Mouse (Mus musculus): ENCODE results near the gene Tk2. TPM values are rescaled to one million over a fixed set of nuclear protein-coding genes. Genes with fewer than 3 reads are reported as not detected.

The Tk2 gene
- total and polyA plus RNA-seq, 3 experiments, result 47.0 to 47.8 (median 47.1) TPM

DNA sequence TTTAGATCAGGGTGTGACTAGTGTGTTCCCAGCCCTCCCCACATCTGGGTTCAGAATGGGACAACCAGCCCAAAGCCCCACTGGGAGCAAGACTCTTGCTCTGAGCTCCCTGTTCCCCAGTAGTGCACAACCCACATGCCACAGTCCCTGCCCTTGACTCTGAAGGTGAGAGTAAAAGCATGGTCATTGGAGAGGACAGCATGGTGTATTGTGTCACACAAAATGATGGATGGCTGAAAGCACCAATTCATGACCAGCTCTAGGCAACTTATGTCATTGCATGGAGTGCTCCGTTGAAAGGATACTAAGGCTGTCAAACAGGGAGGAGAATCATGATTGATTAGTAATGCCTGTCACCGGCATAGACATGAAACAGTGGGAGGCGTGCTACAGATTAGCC is 43.1 kb downstream of the Tk2 start:
- TF ChIP-seq CTCF (IDR thresholded peaks at IDR 0.05; ENCODE audit: low read depth, low read length), result no peak
- no peak for TF ChIP-seq POLR2AphosphoS5 (IDR thresholded peaks at IDR 0.05; ENCODE audit: insufficient replicate concordance, low read depth, low read length)
- no peak for TF ChIP-seq GATA1 (IDR thresholded peaks at IDR 0.05; ENCODE audit: borderline replicate concordance, low read length)
- TF ChIP-seq TAL1 (conservative IDR thresholded peaks at IDR 0.05; ENCODE audit: low read depth, low read length), result no peak
- no peak for TF ChIP-seq GATA2 (IDR thresholded peaks at IDR 0.05; ENCODE audit: borderline replicate concordance, low read depth, low read length)

DNA sequence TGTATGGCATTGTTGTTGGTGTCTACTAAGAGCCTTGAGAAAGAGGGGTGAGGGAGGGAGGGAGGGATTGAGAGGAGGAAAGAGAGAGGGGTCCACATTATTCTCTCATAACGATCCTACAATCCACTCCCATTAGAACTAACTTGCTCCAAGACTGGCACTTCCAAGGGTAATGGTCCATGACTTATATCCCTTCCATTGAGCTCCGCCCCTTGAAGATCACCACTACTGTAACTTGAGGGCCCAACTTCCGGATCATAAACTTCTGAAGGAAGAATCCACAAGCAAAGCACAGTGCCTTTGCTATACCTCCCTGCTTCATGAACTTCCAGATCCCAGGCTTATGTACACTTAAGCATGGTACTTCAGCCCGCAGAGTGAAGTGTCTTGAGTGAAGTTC is 46.0 kb downstream of the Tk2 start:
- no peaks in the 10 kb centered on the region for H3K4me1 ChIP-seq (ENCODE audit: insufficient read depth, low read depth, low read length)
- DNase-seq (ENCODE audit: low spot score), result no peak
- TF ChIP-seq GATA2 (IDR thresholded peaks at IDR 0.05; ENCODE audit: borderline replicate concordance, low read depth, low read length) (no peak), GATA1 (IDR thresholded peaks at IDR 0.05; ENCODE audit: borderline replicate concordance, low read length) (no peak), POLR2AphosphoS5 (IDR thresholded peaks at IDR 0.05; ENCODE audit: insufficient replicate concordance, low read depth, low read length) (no peak), CTCF (IDR thresholded peaks at IDR 0.05; ENCODE audit: low read depth, low read length) (no peak)
- H3K36me3 ChIP-seq (replicated peaks), result no peaks in the 10 kb centered on the region
- ATAC-seq (ENCODE audit: extremely low read depth, insufficient number of reproducible peaks, low FRiP score, poor library complexity, severe bottlenecking), result no peak
- H3K27me3 ChIP-seq (ENCODE audit: insufficient read depth, low read length), result no peaks in the 10 kb centered on the region; the same call in 1 of the 2 replicates
- no peaks in the 10 kb centered on the region for H3K9me3 ChIP-seq (replicated peaks)
- no peak overlapping the region for H3K4me3 ChIP-seq (ENCODE audit: low read depth, low read length)

More for the DNA sequence above, 43.1 kb downstream of the Tk2 start:
- Histone ChIP-seq H3K4me1 (ENCODE audit: insufficient read depth, low read depth, low read length) (no peaks in the 10 kb centered on the region), H3K9me3 (replicated peaks) (no peaks in the 10 kb centered on the region), H3K4me3 (ENCODE audit: low read depth, low read length) (no peak overlapping the region), H3K36me3 (replicated peaks) (no peaks in the 10 kb centered on the region), H3K27me3 (ENCODE audit: insufficient read depth, low read length) (peaks cover 4% of the 10 kb centered on the region; the same call in 1 of the 2 replicates)
- ATAC-seq (ENCODE audit: extremely low read depth, insufficient number of reproducible peaks, low FRiP score, poor library complexity, severe bottlenecking), result no peak
- DNase-seq (ENCODE audit: low spot score), result no peak

DNA sequence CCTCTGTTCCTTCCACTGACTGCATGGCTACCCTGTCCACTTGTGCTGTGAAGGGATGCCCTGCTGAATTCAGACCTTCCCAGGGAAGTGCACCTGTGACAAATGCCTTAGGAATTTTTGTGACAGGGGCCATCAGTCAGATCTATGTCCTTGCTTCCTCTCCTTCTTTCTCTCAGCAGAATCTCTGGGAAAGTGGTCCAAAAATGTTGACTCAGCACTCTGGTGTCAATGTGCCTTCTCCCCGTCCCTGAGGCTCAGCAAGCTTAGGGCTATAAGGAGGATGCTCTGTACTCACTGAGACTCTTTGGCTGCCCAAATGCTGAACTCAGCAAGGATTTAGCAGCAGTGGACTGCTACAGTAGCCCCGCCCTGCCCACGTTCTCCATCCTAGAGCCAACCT is 46.7 kb downstream of the Tk2 start:
- TF ChIP-seq GATA1 (IDR thresholded peaks at IDR 0.05; ENCODE audit: borderline replicate concordance, low read length) (no peak), TAL1 (conservative IDR thresholded peaks at IDR 0.05; ENCODE audit: low read depth, low read length) (no peak), POLR2AphosphoS5 (IDR thresholded peaks at IDR 0.05; ENCODE audit: insufficient replicate concordance, low read depth, low read length) (no peak), GATA2 (IDR thresholded peaks at IDR 0.05; ENCODE audit: borderline replicate concordance, low read depth, low read length) (no peak), CTCF (IDR thresholded peaks at IDR 0.05; ENCODE audit: low read depth, low read length) (no peak)
- Histone ChIP-seq H3K27me3 (ENCODE audit: insufficient read depth, low read length) (no peaks in the 10 kb centered on the region; the same call in 1 of the 2 replicates), H3K36me3 (replicated peaks) (no peaks in the 10 kb centered on the region), H3K9me3 (replicated peaks) (no peaks in the 10 kb centered on the region), H3K4me3 (ENCODE audit: low read depth, low read length) (no peak overlapping the region), H3K4me1 (ENCODE audit: insufficient read depth, low read depth, low read length) (no peaks in the 10 kb centered on the region)
- ATAC-seq (ENCODE audit: extremely low read depth, insufficient number of reproducible peaks, low FRiP score, poor library complexity, severe bottlenecking), result no peak
- no peak for DNase-seq (ENCODE audit: low spot score)

DNA sequence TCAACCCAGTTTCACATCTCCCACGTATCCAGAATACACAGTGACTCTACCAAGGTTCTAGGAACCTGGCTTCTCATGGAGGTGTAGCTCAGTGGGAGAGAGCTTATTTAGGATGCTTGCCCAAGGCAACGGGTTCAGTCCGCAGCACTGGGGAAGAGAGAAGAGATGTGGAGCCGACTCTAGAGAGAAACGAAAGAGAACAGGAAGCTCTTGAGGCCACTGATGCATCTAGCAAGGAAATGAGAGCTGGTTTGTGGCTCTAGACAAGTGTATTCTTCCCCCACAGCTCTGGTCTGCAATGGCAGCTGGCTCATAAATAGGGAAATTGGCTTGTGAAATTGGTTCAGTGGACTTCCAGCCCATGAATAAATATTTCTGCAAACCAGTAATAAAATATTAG is 48.6 kb downstream of the Tk2 start:
- Histone ChIP-seq H3K9me3 (replicated peaks) (no peaks in the 10 kb centered on the region), H3K27me3 (ENCODE audit: insufficient read depth, low read length) (no peaks in the 10 kb centered on the region; the same call in 1 of the 2 replicates), H3K4me1 (ENCODE audit: insufficient read depth, low read depth, low read length) (no peaks in the 10 kb centered on the region), H3K4me3 (ENCODE audit: low read depth, low read length) (no peak overlapping the region), H3K36me3 (replicated peaks) (no peaks in the 10 kb centered on the region)
- no peak for ATAC-seq (ENCODE audit: extremely low read depth, insufficient number of reproducible peaks, low FRiP score, poor library complexity, severe bottlenecking)
- TF ChIP-seq GATA1 (IDR thresholded peaks at IDR 0.05; ENCODE audit: borderline replicate concordance, low read length) (no peak), TAL1 (conservative IDR thresholded peaks at IDR 0.05; ENCODE audit: low read depth, low read length) (no peak)
- DNase-seq (ENCODE audit: low spot score), result no peak

DNA sequence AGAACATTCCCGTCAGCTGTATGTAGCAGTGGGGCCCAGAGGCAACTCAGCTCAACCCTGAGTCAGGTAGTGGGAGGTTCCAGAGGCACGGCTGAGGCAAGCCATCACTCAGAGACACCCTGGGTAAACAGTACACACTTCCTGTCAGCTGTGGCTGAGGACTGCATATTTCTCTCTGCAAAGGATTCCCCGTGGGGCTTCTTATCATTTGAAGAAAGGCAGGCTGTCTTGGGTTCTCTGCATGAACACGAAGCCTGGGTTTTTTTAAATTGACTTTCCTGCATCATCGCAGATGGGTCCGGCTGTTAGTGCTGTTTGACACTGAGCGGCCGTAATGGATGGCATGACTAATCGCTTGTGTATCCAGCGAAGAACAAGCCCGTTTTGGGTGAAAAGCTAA is 56.9 kb downstream of the Tk2 start:
- Histone ChIP-seq H3K9me3 (replicated peaks) (peaks cover 6% of the 10 kb centered on the region), H3K27me3 (ENCODE audit: insufficient read depth, low read length) (no peaks in the 10 kb centered on the region), H3K4me1 (ENCODE audit: insufficient read depth, low read depth, low read length) (no peaks in the 10 kb centered on the region), H3K4me3 (ENCODE audit: low read depth, low read length) (no peak overlapping the region), H3K36me3 (replicated peaks) (no peaks in the 10 kb centered on the region)
- no peak for TF ChIP-seq GATA2 (IDR thresholded peaks at IDR 0.05; ENCODE audit: borderline replicate concordance, low read depth, low read length)
- no peak for TF ChIP-seq CTCF (IDR thresholded peaks at IDR 0.05; ENCODE audit: low read depth, low read length)
- TF ChIP-seq GATA1 (IDR thresholded peaks at IDR 0.05; ENCODE audit: borderline replicate concordance, low read length), result no peak
- TF ChIP-seq TAL1 (conservative IDR thresholded peaks at IDR 0.05; ENCODE audit: low read depth, low read length), result no peak
- TF ChIP-seq POLR2AphosphoS5 (IDR thresholded peaks at IDR 0.05; ENCODE audit: insufficient replicate concordance, low read depth, low read length), result no peak
- ATAC-seq (ENCODE audit: extremely low read depth, insufficient number of reproducible peaks, low FRiP score, poor library complexity, severe bottlenecking) (no peak), DNase-seq (ENCODE audit: low spot score) (no peak)

DNA sequence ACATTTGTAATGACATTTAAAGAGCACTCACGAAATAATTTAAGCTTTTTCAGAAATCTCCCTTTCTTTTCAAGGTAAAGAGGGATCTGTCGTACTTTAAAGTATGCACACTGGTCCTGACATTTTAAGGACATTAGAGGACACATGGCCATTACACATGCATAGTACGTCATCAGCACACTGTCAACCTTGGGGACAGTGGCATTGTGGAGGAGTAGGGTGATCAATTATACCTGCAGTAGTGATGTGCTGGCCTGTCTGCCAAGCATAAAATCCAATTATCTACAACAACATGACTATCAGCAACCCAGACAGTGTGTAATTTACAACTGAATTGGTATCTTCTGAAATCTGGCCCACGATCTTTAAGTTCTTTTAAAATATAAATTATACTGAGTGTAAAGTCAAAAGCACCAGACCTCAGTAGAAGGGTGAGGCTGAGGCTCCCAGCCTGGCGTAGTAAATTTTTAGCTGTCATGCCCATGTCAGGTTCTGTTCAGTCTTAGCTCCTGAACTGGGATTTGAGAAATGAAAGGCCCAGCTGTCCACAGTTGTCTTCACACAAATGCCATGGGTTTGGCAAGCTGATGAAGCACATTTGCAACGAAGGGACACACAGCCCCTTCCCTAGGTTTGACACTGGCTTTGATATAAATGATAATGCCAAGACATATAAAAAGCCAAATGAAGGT is 57.4 kb downstream of the Tk2 start:
- H3K4me1 ChIP-seq (ENCODE audit: insufficient read depth, low read depth, low read length), result no peaks in the 10 kb centered on the region
- H3K4me3 ChIP-seq (ENCODE audit: low read depth, low read length), result no peak overlapping the region
- no peaks in the 10 kb centered on the region for H3K27me3 ChIP-seq (ENCODE audit: insufficient read depth, low read length)
- no peak for ATAC-seq (ENCODE audit: extremely low read depth, insufficient number of reproducible peaks, low FRiP score, poor library complexity, severe bottlenecking)
- H3K9me3 ChIP-seq (replicated peaks), result peaks cover 6% of the 10 kb centered on the region
- DNase-seq (ENCODE audit: low spot score), result no peak
- TF ChIP-seq GATA2 (IDR thresholded peaks at IDR 0.05; ENCODE audit: borderline replicate concordance, low read depth, low read length), result no peak
- TF ChIP-seq CTCF (IDR thresholded peaks at IDR 0.05; ENCODE audit: low read depth, low read length), result no peak
- no peaks in the 10 kb centered on the region for H3K36me3 ChIP-seq (replicated peaks)
